Mouse (Mus musculus) forebrain, embryonic 16.5 days (tissue): ENCODE measurements around the gene Gm4981. TPM values are rescaled to one million over a fixed set of nuclear protein-coding genes. Genes with fewer than 3 reads are reported as not detected.

Experiments used
- ATAC-seq: fragments of 200-750 bp; cut with Nextera tagmentation; 2 replicates; pipeline ENCODE4 v1.8.0; 2017; ENCODE audit warnings: mild to moderate bottlenecking, moderate library complexity
- H3K27ac ChIP-seq: fragments of 300-500 bp; sonication (generic); 2 replicates; pipeline ENCODE4 v1.5.1; 2014; ENCODE audit warnings: low read length, control low read depth
- H3K27me3 ChIP-seq: fragments of 300-500 bp; sonication (generic); replicated peaks from 2 replicates; pipeline ENCODE4 v1.6.1; 2014; ENCODE audit warnings: low read length; ENCODE audit not compliant: control insufficient read depth, insufficient read depth
- H3K36me3 ChIP-seq: fragments of 300-500 bp; sonication (generic); 2 replicates; pipeline ENCODE4 v1.6.1; 2014; ENCODE audit not compliant: control insufficient read depth, insufficient read depth
- H3K4me1 ChIP-seq: fragments of 300-500 bp; sonication (generic); replicated peaks from 2 replicates; pipeline ENCODE4 v1.6.1; 2014; ENCODE audit warnings: low read length; ENCODE audit not compliant: control insufficient read depth, insufficient read depth
- H3K4me2 ChIP-seq: fragments of 300-500 bp; sonication (generic); 2 replicates; pipeline ENCODE4 v1.6.1; 2014; ENCODE audit warnings: mild to moderate bottlenecking, low read length, control low read depth
- H3K4me3 ChIP-seq: fragments of 300-500 bp; sonication (generic); replicated peaks from 2 replicates; pipeline ENCODE4 v1.5.1; 2014; ENCODE audit warnings: mild to moderate bottlenecking, low read length, control low read depth
- H3K9ac ChIP-seq: fragments of 300-500 bp; sonication (generic); replicated peaks from 2 replicates; pipeline ENCODE4 v1.6.1; 2014; ENCODE audit warnings: low read depth, low read length, control low read depth
- H3K9me3 ChIP-seq: fragments of 300-500 bp; sonication (generic); 2 replicates; pipeline ENCODE4 v1.6.1; 2016; ENCODE audit warnings: low read length; ENCODE audit not compliant: control insufficient read depth
- WGBS: fragments of 180-500 bp; shearing (Covaris S2); extraction: QIAGEN DNeasy Blood & Tissue Kit; methylation state at CpG from one replicate; pipeline ENCODE4 v1.1.7; 2014; 5-methylcytosine and 5-hydroxymethylcytosine counted together
- polyA plus RNA-seq: library from polyadenylated mRNA; unstranded; fragments of >200 nt; fragmentation: Nextera tagmentation; extraction: Ambion mirVana; gene quantifications from 2 replicates; pipeline ENCODE4 v1.2.1, GENCODE M21; 2015

Gm4981 gene
- polyA plus RNA-seq, 1 experiment from 2014 or later: not detected

- ATAC-seq: no peak
- Histone ChIP-seq H3K27me3 (no peaks in the 10 kb centered on the region), H3K4me2 (no peak overlapping the region), H3K4me1 (no peaks in the 10 kb centered on the region), H3K36me3 (no peaks in the 10 kb centered on the region), H3K4me3 (no peak overlapping the region), H3K9me3 (no peaks in the 10 kb centered on the region), H3K9ac (no peak overlapping the region), H3K27ac (no peak overlapping the region)
- 92% methylated on average over 2 of the region's 2 CpGs for WGBS
Measured at GRCm38 (mm10) chr10:58211213-58211612, 25.3 kb downstream of the Gm4981 start.

- Histone ChIP-seq H3K4me3 (no peak overlapping the region), H3K36me3 (no peaks in the 10 kb centered on the region), H3K9me3 (no peaks in the 10 kb centered on the region; the same call in 1 of the 2 replicates), H3K27ac (no peak overlapping the region), H3K27me3 (no peaks in the 10 kb centered on the region), H3K4me2 (no peak overlapping the region), H3K4me1 (no peaks in the 10 kb centered on the region), H3K9ac (no peak overlapping the region)
- WGBS: 56% methylated on average over 1 of the region's 1 CpGs
- ATAC-seq: no peak
Measured at GRCm38 (mm10) chr10:58210514-58210913, 26.0 kb downstream of the Gm4981 start.

GRCm38 (mm10) chr10:58209710-58210467, 26.6 kb downstream of the Gm4981 start:
- H3K9ac ChIP-seq: no peak overlapping the region
- WGBS: 75% methylated on average over 2 of the region's 2 CpGs

GRCm38 (mm10) chr10:58206639-58207404, 29.7 kb downstream of the Gm4981 start:
- H3K9me3 ChIP-seq: no peaks in the 10 kb centered on the region; the same call in 1 of the 2 replicates
- H3K36me3 ChIP-seq: no peaks in the 10 kb centered on the region
- no peak for ATAC-seq
- H3K27me3 ChIP-seq: no peaks in the 10 kb centered on the region
- H3K4me3 ChIP-seq: no peak overlapping the region
- H3K4me1 ChIP-seq: no peaks in the 10 kb centered on the region
- H3K27ac ChIP-seq: no peak overlapping the region
- H3K9ac ChIP-seq: no peak overlapping the region
- WGBS: 88% methylated on average over 4 of the region's 4 CpGs
- no peak overlapping the region for H3K4me2 ChIP-seq

More at GRCm38 (mm10) chr10:58209710-58210467, 26.6 kb downstream of the Gm4981 start:
- Histone ChIP-seq H3K4me1 (no peaks in the 10 kb centered on the region), H3K4me2 (no peak overlapping the region), H3K27ac (no peak overlapping the region), H3K27me3 (no peaks in the 10 kb centered on the region), H3K4me3 (no peak overlapping the region), H3K36me3 (no peaks in the 10 kb centered on the region), H3K9me3 (no peaks in the 10 kb centered on the region; the same call in 1 of the 2 replicates)
- ATAC-seq: no peak

- no peaks in the 10 kb centered on the region; the same call in 1 of the 2 replicates for H3K9me3 ChIP-seq
- 38% methylated on average over 1 of the region's 1 CpGs for WGBS
Measured at GRCm38 (mm10) chr10:58205986-58206385, 30.5 kb downstream of the Gm4981 start.

More at GRCm38 (mm10) chr10:58205986-58206385, 30.5 kb downstream of the Gm4981 start:
- ATAC-seq: no peak
- Histone ChIP-seq H3K4me1 (no peaks in the 10 kb centered on the region), H3K27me3 (no peaks in the 10 kb centered on the region), H3K36me3 (no peaks in the 10 kb centered on the region), H3K4me3 (no peak overlapping the region), H3K9ac (no peak overlapping the region), H3K27ac (no peak overlapping the region), H3K4me2 (no peak overlapping the region)

Other genes starting within 250 kb of the Gm4981 start
- not detected in 2 replicates for gene AW822073, start 11.8 kb downstream of the Gm4981 start, polyA plus RNA-seq
- gene Duxf3, start 4.0 kb downstream of the Gm4981 start, polyA plus RNA-seq: not detected in 2 replicates
- 71.7 and 89.2 TPM in 2 replicates for gene Gcc2, start 18.8 kb upstream of the Gm4981 start, polyA plus RNA-seq
- gene Lims1, start 86.8 kb upstream of the Gm4981 start, polyA plus RNA-seq: 64.2 and 73.6 TPM in 2 replicates
- 22.8 and 24.8 TPM in 2 replicates for gene Ranbp2, start 210.2 kb upstream of the Gm4981 start, polyA plus RNA-seq